Mouse (Mus musculus) megakaryocyte, embryonic 14.5 days (primary cell): ENCODE measurements at regions not wholly inside any gene's neighbourhood (a gene's known extent, or its start where the extent isn't known, plus 50 kb on each side); places are given as distances from the start of the nearest gene placed in this dataset.

Experiments used
- H3K27me3 ChIP-seq: replicated peaks from 2 replicates; pipeline ENCODE3; 2012; ENCODE audit warnings: inconsistent platforms
- H3K36me3 ChIP-seq: replicated peaks from 2 replicates; pipeline ENCODE3; 2012; ENCODE audit warnings: low read length, inconsistent platforms, mixed read lengths
- H3K4me1 ChIP-seq: 2 replicates; pipeline ENCODE4 v1.6.1; 2012; ENCODE audit warnings: inconsistent platforms
- H3K4me3 ChIP-seq: replicated peaks from 2 replicates; pipeline ENCODE3; 2012; ENCODE audit warnings: moderate library complexity, mild to moderate bottlenecking, inconsistent platforms
- H3K9me3 ChIP-seq: 2 replicates; pipeline ENCODE4 v1.6.1; 2012; ENCODE audit warnings: inconsistent platforms
- FLI1 ChIP-seq: IDR thresholded peaks from 2 replicates; pipeline ENCODE4 v1.6.1; 2012; ENCODE audit warnings: low read length, inconsistent platforms, mixed read lengths
- GATA1 ChIP-seq: IDR thresholded peaks from 3 replicates; pipeline ENCODE4 v1.6.1; 2012; ENCODE audit warnings: mixed read lengths, low read length, inconsistent platforms, borderline replicate concordance

- Histone ChIP-seq H3K36me3 (no peaks in the 10 kb centered on the region), H3K27me3 (peaks cover 36% of the 10 kb centered on the region), H3K4me3 (peak overlapping the region; percentile 57), H3K9me3 (no peaks in the 10 kb centered on the region), H3K4me1 (peaks cover 54% of the 10 kb centered on the region)
- TF ChIP-seq GATA1, result no peak
- no peak for TF ChIP-seq FLI1
Observed at GRCm38 (mm10) chr2:148530546-148530945, 87.2 kb upstream of the Cd93 start.

- peaks cover 49% of the 10 kb centered on the region for H3K4me1 ChIP-seq
- TF ChIP-seq FLI1 (no peak), GATA1 (no peak)
- no peaks in the 10 kb centered on the region for H3K36me3 ChIP-seq
- peaks cover 37% of the 10 kb centered on the region for H3K27me3 ChIP-seq
- no peak overlapping the region for H3K4me3 ChIP-seq
- H3K9me3 ChIP-seq, result no peaks in the 10 kb centered on the region
Observed at GRCm38 (mm10) chr2:148529900-148530299, 86.5 kb upstream of the Cd93 start.

- Histone ChIP-seq H3K4me1 (peaks cover 55% of the 10 kb centered on the region), H3K27me3 (peaks cover 38% of the 10 kb centered on the region), H3K9me3 (no peaks in the 10 kb centered on the region), H3K36me3 (no peaks in the 10 kb centered on the region), H3K4me3 (no peak overlapping the region)
- TF ChIP-seq GATA1, result no peak
- 0 out of 2 replicates have a peak, but pooled peaks have one; percentile 19 for TF ChIP-seq FLI1
Observed at GRCm38 (mm10) chr2:148527755-148528154, 84.4 kb upstream of the Cd93 start.

GRCm38 (mm10) chr2:148525496-148525895, 82.1 kb upstream of the Cd93 start:
- TF ChIP-seq GATA1 (no peak), FLI1 (no peak)
- H3K27me3 ChIP-seq, result peaks cover 27% of the 10 kb centered on the region
- H3K4me3 ChIP-seq, result no peak overlapping the region
- no peaks in the 10 kb centered on the region for H3K9me3 ChIP-seq
- H3K4me1 ChIP-seq, result peaks cover 57% of the 10 kb centered on the region
- no peaks in the 10 kb centered on the region for H3K36me3 ChIP-seq

GRCm38 (mm10) chr2:148523401-148523800, 80.0 kb upstream of the Cd93 start:
- Histone ChIP-seq H3K27me3 (peaks cover 23% of the 10 kb centered on the region), H3K4me1 (peaks cover 48% of the 10 kb centered on the region), H3K4me3 (no peak overlapping the region), H3K36me3 (no peaks in the 10 kb centered on the region), H3K9me3 (no peaks in the 10 kb centered on the region)
- no peak for TF ChIP-seq GATA1

GRCm38 (mm10) chr2:148522936-148523335, 79.6 kb upstream of the Cd93 start:
- H3K27me3 ChIP-seq, result peaks cover 23% of the 10 kb centered on the region
- no peaks in the 10 kb centered on the region for H3K36me3 ChIP-seq
- TF ChIP-seq FLI1 (no peak), GATA1 (no peak)
- peaks cover 45% of the 10 kb centered on the region for H3K4me1 ChIP-seq
- H3K9me3 ChIP-seq, result no peaks in the 10 kb centered on the region
- H3K4me3 ChIP-seq, result no peak overlapping the region

GRCm38 (mm10) chr2:148521966-148522575, 78.7 kb upstream of the Cd93 start:
- peak overlapping the region; percentile 70 for H3K4me3 ChIP-seq
- H3K9me3 ChIP-seq, result no peaks in the 10 kb centered on the region
- peaks cover 36% of the 10 kb centered on the region for H3K4me1 ChIP-seq
- peaks cover 23% of the 10 kb centered on the region for H3K27me3 ChIP-seq
- no peak for TF ChIP-seq GATA1
- TF ChIP-seq FLI1, result no peak; the same call in 1 of the 2 replicates
- H3K36me3 ChIP-seq, result no peaks in the 10 kb centered on the region

- H3K27me3 ChIP-seq, result peaks cover 26% of the 10 kb centered on the region
- H3K36me3 ChIP-seq, result no peaks in the 10 kb centered on the region
- H3K9me3 ChIP-seq, result no peaks in the 10 kb centered on the region
- TF ChIP-seq FLI1, result no peak
- no peak for TF ChIP-seq GATA1
- no peak overlapping the region for H3K4me3 ChIP-seq
- peaks cover 34% of the 10 kb centered on the region for H3K4me1 ChIP-seq
Observed at GRCm38 (mm10) chr2:148520291-148520690, 76.9 kb upstream of the Cd93 start.

- Histone ChIP-seq H3K4me1 (peaks cover 34% of the 10 kb centered on the region), H3K9me3 (no peaks in the 10 kb centered on the region), H3K4me3 (no peak overlapping the region), H3K27me3 (peaks cover 23% of the 10 kb centered on the region), H3K36me3 (no peaks in the 10 kb centered on the region)
- TF ChIP-seq FLI1 (no peak), GATA1 (no peak)
Observed at GRCm38 (mm10) chr2:148519689-148520290, 76.4 kb upstream of the Cd93 start.

GRCm38 (mm10) chr2:148517906-148518305, 74.5 kb upstream of the Cd93 start:
- Histone ChIP-seq H3K36me3 (no peaks in the 10 kb centered on the region), H3K27me3 (peaks cover 13% of the 10 kb centered on the region), H3K4me3 (no peak overlapping the region), H3K9me3 (0 out of 2 replicates have a peak, but pooled peaks cover 7% of the 10 kb centered on the region), H3K4me1 (peaks cover 28% of the 10 kb centered on the region)
- TF ChIP-seq FLI1 (no peak), GATA1 (no peak)
